In the genomic region with DNA sequence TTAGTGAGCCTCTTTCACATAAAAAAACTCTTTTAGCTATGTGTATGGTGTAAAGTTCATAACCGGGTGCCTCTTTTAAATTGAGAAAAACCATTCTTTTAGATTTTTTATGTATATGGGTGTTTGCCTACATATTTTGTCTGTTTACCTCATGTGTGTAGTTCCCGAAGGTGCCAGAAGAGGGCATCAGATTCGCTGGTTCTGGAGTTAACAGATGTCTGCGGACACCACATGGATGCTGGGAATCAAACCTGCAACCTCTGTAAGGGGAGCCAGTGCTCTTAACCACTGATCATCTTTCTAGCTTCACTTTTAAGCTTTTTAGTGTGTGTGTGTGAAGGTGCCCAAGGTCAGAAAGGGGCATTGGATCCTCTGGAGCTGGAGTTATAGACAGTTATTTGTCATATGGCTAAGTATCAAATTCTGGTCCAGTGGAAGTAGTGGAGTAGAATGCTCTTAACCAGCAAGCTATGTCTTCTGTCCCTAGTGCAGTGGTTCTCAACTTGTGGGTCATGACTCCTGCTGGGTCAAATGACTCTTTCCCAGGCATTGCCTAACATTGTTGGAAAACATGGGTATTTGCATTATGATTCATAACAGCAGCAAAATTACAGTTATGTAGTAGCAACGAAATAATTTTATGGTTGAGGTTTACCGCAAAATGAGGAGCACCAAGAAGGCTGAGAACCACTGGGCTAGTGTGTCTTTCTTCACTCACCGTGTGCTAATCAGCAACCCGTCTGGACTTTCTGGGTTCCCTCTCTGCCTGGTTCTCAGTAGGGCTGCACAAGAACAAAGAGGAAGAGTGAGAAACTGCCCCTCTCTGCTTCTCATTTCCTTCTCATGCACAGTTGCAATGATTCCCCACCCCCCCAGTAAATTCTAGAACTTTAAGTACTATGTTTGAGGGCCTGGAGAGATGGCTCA, we compare ENCODE assay signal across 18 mouse cellular contexts. TPM values are rescaled to one million over a fixed set of nuclear protein-coding genes. Genes with fewer than 3 reads are reported as not detected.
DNase-seq lines count a peak whose midpoint lies in the region; TF ChIP-seq lines count a peak whose summit lies in the region.
"Had no signal": no experiment of that assay in that cellular context is flagged by ENCODE, and none has a peak within 500 bp of the region (broad histone marks: within the 10 kb centered on the region; RNA-seq: fewer than 3 reads in every experiment).

No protein-coding gene starts in this region.

- TF ChIP-seq POLR2A in testis, adult 2 months (IDR thresholded peaks at IDR 0.05; ENCODE audit: control insufficient read depth, low read depth, low read length) = no peak
- no peak for TF ChIP-seq POLR2A in bone marrow, adult 2 months (IDR thresholded peaks at IDR 0.05; ENCODE audit: borderline replicate concordance, control insufficient read depth, low read depth, low read length)
- TF ChIP-seq POLR2A in myocyte (IDR thresholded peaks at IDR 0.05; ENCODE audit: insufficient read length, low read depth) = no peak

- peak; percentile 21 for DNase-seq in adrenal gland, adult 2 months
- no peak for DNase-seq in adrenal gland, adult 18-20 months (ENCODE audit: low spot score in 2 of 2)
- no peak for DNase-seq in testis, postnatal 14 days (ENCODE audit: low spot score)
- DNase-seq in MN1 (ENCODE audit: low spot score) = no peak
- no peak for DNase-seq in heart, adult 11 months
- DNase-seq: cerebellum, adult 11 months; gastrocnemius, adult 2 months; kidney, postnatal 10 days; midbrain, embryonic 14.5 days had no signal

- TF ChIP-seq CTCF in testis, adult 2 months (IDR thresholded peaks at IDR 0.05; ENCODE audit: control insufficient read depth, insufficient read depth, insufficient replicate concordance, low read depth, low read length) = peak; percentile 22; the same call in 1 of the 2 replicates
- TF ChIP-seq CTCF in bone marrow, adult 2 months (IDR thresholded peaks at IDR 0.05; ENCODE audit: control insufficient read depth, insufficient read depth, low read length) = no peak

- H3K4me2 ChIP-seq in myocyte (ENCODE audit: low read depth) = peak overlapping the region; percentile 4
- H3K4me2 ChIP-seq: embryonic facial prominence, embryonic 15.5 days; forebrain, embryonic 13.5 days; heart, embryonic 12.5 days; lung, embryonic 15.5 days; neural tube, embryonic 13.5 days had no signal

- H3ac ChIP-seq in myocyte (ENCODE audit: control insufficient read depth, insufficient read length) = no peak overlapping the region

- H3K27me3 ChIP-seq in testis, adult 2 months (ENCODE audit: control insufficient read depth, insufficient read depth, low read length) = no peaks in the 10 kb centered on the region
- H3K27me3 ChIP-seq in myocyte (ENCODE audit: control insufficient read depth, insufficient read depth, insufficient read length) = no peaks in the 10 kb centered on the region
- H3K27me3 ChIP-seq: embryonic facial prominence, embryonic 15.5 days; forebrain, embryonic 13.5 days; heart, embryonic 12.5 days; lung, embryonic 15.5 days; neural tube, embryonic 13.5 days had no signal

- no peaks in the 10 kb centered on the region for H3K79me2 ChIP-seq in myocyte (ENCODE audit: control insufficient read depth, insufficient read depth)

- no peak overlapping the region for H3K4me3 ChIP-seq in testis, adult 2 months (ENCODE audit: control insufficient read depth, low read depth, low read length)
- H3K4me3 ChIP-seq in bone marrow, adult 2 months (replicated peaks; ENCODE audit: control insufficient read depth, low read depth, low read length) = no peak overlapping the region
- H3K4me3 ChIP-seq in myocyte = no peak overlapping the region
- H3K4me3 ChIP-seq: embryonic facial prominence, embryonic 15.5 days; forebrain, embryonic 13.5 days; gastrocnemius, adult 2 months; heart, embryonic 12.5 days; limb, embryonic 10.5 days; lung, embryonic 15.5 days; neural tube, embryonic 13.5 days had no signal

- no peak overlapping the region for H3K27ac ChIP-seq in testis, adult 2 months (ENCODE audit: control insufficient read depth, insufficient read depth, low read depth, low read length)
- H3K27ac ChIP-seq in bone marrow, adult 2 months (ENCODE audit: control insufficient read depth, insufficient read depth, low read depth, low read length, poor library complexity) = peak overlapping the region; percentile 10; the same call in 1 of the 2 replicates
- H3K27ac ChIP-seq: embryonic facial prominence, embryonic 15.5 days; forebrain, embryonic 13.5 days; gastrocnemius, adult 2 months; limb, embryonic 10.5 days; lung, embryonic 15.5 days; neural tube, embryonic 13.5 days had no signal

- H3K4me1 ChIP-seq in testis, adult 2 months (ENCODE audit: control insufficient read depth, insufficient read depth, low read length) = peaks cover 5% of the 10 kb centered on the region; the same call in 1 of the 2 replicates
- H3K4me1 ChIP-seq in bone marrow, adult 2 months (ENCODE audit: control insufficient read depth, insufficient read depth, low read length) = no peaks in the 10 kb centered on the region

- no peaks in the 10 kb centered on the region for H3K36me3 ChIP-seq in testis, adult 2 months (ENCODE audit: control insufficient read depth, insufficient read depth, low read length)
- no peaks in the 10 kb centered on the region for H3K36me3 ChIP-seq in myocyte (ENCODE audit: control insufficient read depth, insufficient read depth)
- H3K36me3 ChIP-seq: embryonic facial prominence, embryonic 15.5 days; heart, embryonic 12.5 days; limb, embryonic 10.5 days; lung, embryonic 15.5 days; neural tube, embryonic 13.5 days had no signal

- 58% methylated on average over 8 of the region's 8 CpGs for WGBS in bone marrow, adult 2 months

TF ChIP-seq in myocyte, 11 proteins besides CTCF, POLR2A, EP300 and RAD21:
- no peak for TF ChIP-seq USF1 (IDR thresholded peaks at IDR 0.05; ENCODE audit: low read depth)
- TF ChIP-seq TCF3 (IDR thresholded peaks at IDR 0.05; ENCODE audit: insufficient read length, low read depth) = no peak
- TF ChIP-seq POLR2AphosphoS2 (IDR thresholded peaks at IDR 0.05; ENCODE audit: insufficient read length, low read depth) = no peak
- no peak for TF ChIP-seq TCF12 (IDR thresholded peaks at IDR 0.05; ENCODE audit: insufficient read depth, poor library complexity, severe bottlenecking)
- TF ChIP-seq CEBPB (IDR thresholded peaks at IDR 0.05; ENCODE audit: insufficient read depth, poor library complexity, severe bottlenecking) = peak; percentile 97
- TF ChIP-seq MYOG (IDR thresholded peaks at IDR 0.05; ENCODE audit: control insufficient read depth in 1 of 3, insufficient read depth in 1 of 3, insufficient read length in 2 of 3, low read depth in 2 of 3) = no peak
TF ChIP-seq in myocyte: peak in this region for 1.

RNA-seq across cellular contexts. Expression of a gene that starts 5.0 kb away (rescaled TPM):
- total RNA-seq in adrenal gland, adult 2 months (2021) = 100 to 1,000 TPM in 1 of 2 experiments, 10 to 100 TPM in 1; 95.6 to 116 TPM
- 41.8 and 46.6 TPM in 2 replicates for polyA plus RNA-seq in adrenal gland, adult 2 months (2012; rRNA removed)
- total RNA-seq in adrenal gland, adult 18-20 months (2021) = 10 to 100 TPM; 93.5 to 99.0 TPM
- 26.0 and 26.3 TPM in 2 replicates for polyA plus RNA-seq in testis, adult 2 months (2012; rRNA removed)
- 25.1 and 35.7 TPM in 2 replicates for polyA plus RNA-seq in bone marrow, adult 2 months (2011; ENCODE audit: insufficient read depth, insufficient read length, low replicate concordance, missing spikeins)
- 20.1 TPM for polyA plus RNA-seq in myocyte (2012; fragmentation: generic; extraction: Trizol)

RNA-seq across cellular contexts. Expression of a gene that starts 33.8 kb away (rescaled TPM):
- total RNA-seq in adrenal gland, adult 2 months (2021) = 100 to 1,000 TPM in 1 of 2 experiments, 10 to 100 TPM in 1; 88.5 to 130 TPM
- 308 and 320 TPM in 2 replicates for polyA plus RNA-seq in adrenal gland, adult 2 months (2012; rRNA removed)
- total RNA-seq in adrenal gland, adult 18-20 months (2021) = 100 to 1,000 TPM; 105 to 120 TPM
- polyA plus RNA-seq in testis, adult 2 months (2012; rRNA removed) = 12.2 and 16.1 TPM in 2 replicates
- 36.2 and 37.1 TPM in 2 replicates for polyA plus RNA-seq in bone marrow, adult 2 months (2011; ENCODE audit: insufficient read depth, insufficient read length, low replicate concordance, missing spikeins)
- 20.0 TPM for polyA plus RNA-seq in myocyte (2012; fragmentation: generic; extraction: Trizol)
